Mouse (Mus musculus) cortical plate, adult 2 months (tissue): ENCODE data around the gene Tmc3.

Experiments
- CTCF ChIP-seq: fragments of 200-500 bp; IDR thresholded peaks from 2 replicates; pipeline ENCODE4 v1.5.1; 2011; ENCODE audit warnings: mild to moderate bottlenecking, control low read depth, low read length; ENCODE audit not compliant: insufficient read depth; ENCODE audit errors: extremely low read depth
- POLR2A ChIP-seq: fragments of 200-500 bp; IDR thresholded peaks from 2 replicates; pipeline ENCODE4 v1.6.1; 2011; ENCODE audit warnings: mild to moderate bottlenecking, low read length, control low read depth; ENCODE audit not compliant: insufficient read depth; ENCODE audit errors: extremely low read depth

GRCm38 (mm10) chr7:83622582-83622981 lies 37.9 kb downstream of the Tmc3 start:
- TF ChIP-seq CTCF = no peak
- TF ChIP-seq POLR2A = no peak
